Mouse (Mus musculus): ENCODE data around the gene Tdrd1. TPM values are rescaled to one million over a fixed set of nuclear protein-coding genes. Genes with fewer than 3 reads are reported as not detected.

Tdrd1 gene
- polyA plus RNA-seq (2021; fragmentation: Nextera tagmentation): 0.05 and 0.08 TPM in 2 replicates
- long read RNA-seq, experiment 1, partial matches to known transcripts: 1 of 2 reads
- long read RNA-seq, experiment 1, other reads (novel, unspliced or antisense): 1 of 2 reads
- long read RNA-seq, experiment 2: 0 reads

DNA sequence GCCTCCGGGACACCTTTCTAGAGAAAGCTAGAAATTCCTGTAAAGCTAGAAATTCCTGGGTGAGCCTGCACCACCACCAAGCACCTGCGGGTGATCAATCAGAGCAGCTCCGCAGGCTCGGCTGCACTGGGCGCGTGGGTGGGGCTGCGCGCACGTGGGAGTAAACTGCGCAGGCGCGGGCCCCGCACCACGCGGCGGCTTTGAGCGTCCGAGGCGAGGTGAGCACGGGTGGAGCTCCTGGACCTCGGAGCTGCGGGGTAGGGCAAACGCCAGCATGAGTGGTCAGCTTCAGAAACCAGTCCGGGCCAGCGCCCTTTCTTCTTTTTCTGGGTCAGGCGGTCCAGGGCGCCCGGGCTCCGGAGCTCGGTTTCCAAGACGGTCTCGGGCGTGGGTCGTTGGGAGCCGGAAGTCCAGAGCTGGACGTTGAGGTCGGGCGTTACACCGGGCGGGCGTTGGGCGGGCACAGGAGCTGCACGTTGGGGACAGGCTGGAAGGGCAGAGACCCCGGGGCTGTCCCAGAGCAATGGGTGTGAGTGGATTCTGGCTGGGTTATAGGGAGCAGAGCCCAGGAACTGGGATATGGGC lies at the start of gene Tdrd1:
Gene Tdrd1, plus strand, starts transcription at position 163 of the 585 bp plus-strand sequence.

GRCm38 (mm10) chr19:56821798-56822447 lies 4.1 kb upstream of the Tdrd1 start, which contains the start of gene Ccdc186:
Gene Ccdc186, minus strand, starts transcription at chr19:56822190.

GRCm38 (mm10) chr19:56873816-56874600 lies 48.0 kb downstream of the Tdrd1 start, which contains the start of gene Vwa2:
Gene Vwa2, plus strand, starts transcription at chr19:56874249.

Other genes starting within 250 kb of the Tdrd1 start
- 2.9 and 16.6 TPM in 2 replicates for gene Adrb1, start 104.0 kb upstream of the Tdrd1 start, polyA plus RNA-seq (2021; fragmentation: Nextera tagmentation)
- gene Ccdc186, start 4.0 kb upstream of the Tdrd1 start, polyA plus RNA-seq (2021; fragmentation: Nextera tagmentation): 17.9 and 18.8 TPM in 2 replicates
- gene Vwa2, start 48.0 kb downstream of the Tdrd1 start, polyA plus RNA-seq (2021; fragmentation: Nextera tagmentation): 0.03 TPM in 1 of 2 replicates, not detected in the other
- gene Afap1l2, start 182.0 kb downstream of the Tdrd1 start, polyA plus RNA-seq (2021; fragmentation: Nextera tagmentation): 2.7 TPM in 2 replicates

All from left cerebral cortex, adult 6 months (tissue).